Mouse (Mus musculus) limb, embryonic 14.5 days (tissue): ENCODE results near the gene Itga9. TPM values are rescaled to one million over a fixed set of nuclear protein-coding genes. Genes with fewer than 3 reads are reported as not detected.

ENCODE experiments used
- ATAC-seq: fragments of 200-750 bp; cut with Nextera tagmentation; 2 replicates; pipeline ENCODE4 v1.8.0; 2017; ENCODE audit warnings: low read depth, moderate number of reproducible peaks, moderate TSS enrichment; ENCODE audit not compliant: low FRiP score
- DNase-seq: peaks from one replicate; pipeline ENCODE4 v3.0.0-alpha.2; 2015; ENCODE audit warnings: low spot score
- H3K27ac ChIP-seq: fragments of 300-500 bp; sonication (generic); replicated peaks from 2 replicates; pipeline ENCODE4 v1.5.1; 2014; ENCODE audit warnings: low read depth, mild to moderate bottlenecking, low read length, moderate library complexity, mixed read lengths
- H3K27me3 ChIP-seq: fragments of 300-500 bp; sonication (generic); 2 replicates; pipeline ENCODE4 v1.6.1; 2014; ENCODE audit warnings: low read length, mixed read lengths; ENCODE audit not compliant: control insufficient read depth, insufficient read depth
- H3K36me3 ChIP-seq: fragments of 300-500 bp; sonication (generic); 2 replicates; pipeline ENCODE4 v1.6.1; 2014; ENCODE audit warnings: mild to moderate bottlenecking, low read length, moderate library complexity, mixed read lengths; ENCODE audit not compliant: control insufficient read depth, insufficient read depth
- H3K4me1 ChIP-seq: fragments of 300-500 bp; sonication (generic); 2 replicates; pipeline ENCODE4 v1.6.1; 2014; ENCODE audit warnings: antibody characterized with exemption, low read length, mixed read lengths; ENCODE audit not compliant: control insufficient read depth, insufficient read depth
- H3K4me2 ChIP-seq: fragments of 300-500 bp; sonication (generic); replicated peaks from 2 replicates; pipeline ENCODE4 v1.6.1; 2014; ENCODE audit warnings: low read depth, mild to moderate bottlenecking, low read length, moderate library complexity; ENCODE audit not compliant: severe bottlenecking
- H3K4me3 ChIP-seq: fragments of 300-500 bp; sonication (generic); replicated peaks from 2 replicates; pipeline ENCODE4 v1.5.1; 2014; ENCODE audit warnings: low read length
- H3K9ac ChIP-seq: fragments of 300-500 bp; sonication (generic); 2 replicates; pipeline ENCODE4 v1.6.1; 2014; ENCODE audit warnings: mild to moderate bottlenecking, low read depth, low read length, moderate library complexity; ENCODE audit not compliant: severe bottlenecking
- H3K9me3 ChIP-seq: fragments of 300-500 bp; sonication (generic); 2 replicates; pipeline ENCODE4 v1.6.1; 2016; ENCODE audit warnings: low read length; ENCODE audit not compliant: control insufficient read depth
- POLR2A ChIP-seq: fragments of 200-500 bp; IDR thresholded peaks from 2 replicates; pipeline ENCODE4 v1.8.0; 2012; ENCODE audit warnings: inconsistent platforms, mild to moderate bottlenecking, moderate library complexity, borderline replicate concordance; ENCODE audit not compliant: insufficient read depth, insufficient read length; ENCODE audit errors: extremely low read depth
- WGBS: fragments of 180-500 bp; shearing (Covaris S2); extraction: QIAGEN DNeasy Blood & Tissue Kit; methylation state at CpG from one replicate; pipeline ENCODE4 v1.1.7; 2014; 5-methylcytosine and 5-hydroxymethylcytosine counted together
- polyA plus RNA-seq, 2 experiments: library from polyadenylated mRNA; depleted of rRNA in 1 of 2; stranded (reverse) in 1 of 2; unstranded in 1 of 2; fragments of >200 nt; fragmentation: Nextera tagmentation in 1 of 2; extraction: Ambion mirVana in 1 of 2; gene quantifications; 2 replicates each; pipeline versions ENCODE4 v1.2.1 to v1.2.3; 2012 to 2014

The Itga9 gene
- polyA plus RNA-seq, 2 experiments, result 10.0 to 19.7 TPM

GRCm38 (mm10) chr9:118731650-118732049 is 125.2 kb downstream of the Itga9 start:
- DNase-seq, result no peak
- 46% methylated on average over 6 of the region's 6 CpGs for WGBS
- no peak for TF ChIP-seq POLR2A
- Histone ChIP-seq H3K9me3 (no peaks in the 10 kb centered on the region), H3K27ac (no peak overlapping the region), H3K27me3 (no peaks in the 10 kb centered on the region), H3K4me2 (no peak overlapping the region), H3K4me1 (peaks cover 36% of the 10 kb centered on the region), H3K4me3 (no peak overlapping the region), H3K9ac (no peak overlapping the region), H3K36me3 (no peaks in the 10 kb centered on the region)
- no peak for ATAC-seq

GRCm38 (mm10) chr9:118733601-118734000 is 127.1 kb downstream of the Itga9 start:
- Histone ChIP-seq H3K36me3 (no peaks in the 10 kb centered on the region), H3K27ac (no peak overlapping the region), H3K9ac (no peak overlapping the region), H3K27me3 (no peaks in the 10 kb centered on the region), H3K4me1 (peaks cover 39% of the 10 kb centered on the region), H3K9me3 (no peaks in the 10 kb centered on the region), H3K4me2 (no peak overlapping the region), H3K4me3 (no peak overlapping the region)
- WGBS, result 67% methylated on average over 3 of the region's 3 CpGs
- ATAC-seq (no peak), DNase-seq (no peak)
- TF ChIP-seq POLR2A, result no peak

- Histone ChIP-seq H3K27me3 (no peaks in the 10 kb centered on the region), H3K4me1 (peaks cover 12% of the 10 kb centered on the region), H3K4me2 (no peak overlapping the region), H3K36me3 (no peaks in the 10 kb centered on the region), H3K4me3 (no peak overlapping the region), H3K9me3 (no peaks in the 10 kb centered on the region), H3K27ac (0 out of 2 replicates have a peak overlapping the region, but pooled peaks have one; percentile 43), H3K9ac (no peak overlapping the region)
- TF ChIP-seq POLR2A, result no peak
- DNase-seq, result no peak
- WGBS, result 85% methylated on average over 2 of the region's 2 CpGs
- ATAC-seq, result no peak
These were observed 130.6 kb downstream of the Itga9 start for GRCm38 (mm10) chr9:118737124-118737523.

GRCm38 (mm10) chr9:118737601-118738137 is 131.2 kb downstream of the Itga9 start:
- Histone ChIP-seq H3K27me3 (no peaks in the 10 kb centered on the region), H3K4me1 (peaks cover 12% of the 10 kb centered on the region), H3K4me2 (no peak overlapping the region), H3K36me3 (no peaks in the 10 kb centered on the region), H3K9ac (no peak overlapping the region), H3K4me3 (no peak overlapping the region), H3K27ac (peak overlapping the region; percentile 43; the same call in 1 of the 2 replicates), H3K9me3 (no peaks in the 10 kb centered on the region)
- 25% methylated on average over 9 of the region's 9 CpGs for WGBS
- peak; percentile 78; the same call in 1 of the 2 replicates for ATAC-seq
- no peak for TF ChIP-seq POLR2A
- DNase-seq, result peak; percentile 62

- Histone ChIP-seq H3K4me1 (peaks cover 12% of the 10 kb centered on the region), H3K9ac (no peak overlapping the region), H3K27me3 (no peaks in the 10 kb centered on the region), H3K9me3 (no peaks in the 10 kb centered on the region), H3K36me3 (no peaks in the 10 kb centered on the region), H3K4me3 (no peak overlapping the region), H3K27ac (no peak overlapping the region), H3K4me2 (no peak overlapping the region)
- TF ChIP-seq POLR2A, result no peak
- 79% methylated on average over 5 of the region's 5 CpGs for WGBS
- ATAC-seq, result no peak
- no peak for DNase-seq
These were observed 131.8 kb downstream of the Itga9 start for GRCm38 (mm10) chr9:118738311-118738710.
